Mouse (Mus musculus) right cerebral cortex, postnatal 14 days (tissue): ENCODE data around the gene Cfap99.

Source experiments
- DNase-seq: peaks from one replicate; pipeline ENCODE4 v3.0.0; 2022

Cfap99 gene

DNA sequence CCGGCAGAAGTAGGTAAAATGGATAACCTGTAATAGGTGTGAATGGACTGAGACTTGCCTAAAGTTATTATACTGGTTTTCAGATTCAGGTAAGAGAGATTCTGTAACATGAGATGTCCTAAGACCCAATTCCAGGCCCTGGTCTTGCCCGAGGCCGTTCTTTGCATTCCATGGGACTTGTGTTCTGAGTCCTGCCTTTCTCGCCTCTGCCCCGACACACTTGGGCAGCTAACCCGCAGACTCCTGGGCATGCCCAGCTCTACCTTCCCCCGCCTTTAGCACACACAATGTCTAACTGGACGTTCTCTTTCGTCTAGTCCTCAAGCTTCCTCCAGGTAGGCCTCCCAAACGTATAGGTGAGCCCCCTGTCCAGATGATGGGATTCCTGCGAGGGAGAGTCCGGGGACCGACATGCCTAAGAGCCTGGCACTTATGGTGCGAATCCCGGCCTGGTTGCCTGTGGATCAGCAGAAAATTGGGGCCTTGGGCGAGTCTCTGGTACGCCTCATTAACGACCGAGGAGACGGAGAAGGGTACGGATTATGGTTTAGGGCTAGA lies 47.2 kb downstream of the Cfap99 start:
- DNase-seq = no peak

DNA sequence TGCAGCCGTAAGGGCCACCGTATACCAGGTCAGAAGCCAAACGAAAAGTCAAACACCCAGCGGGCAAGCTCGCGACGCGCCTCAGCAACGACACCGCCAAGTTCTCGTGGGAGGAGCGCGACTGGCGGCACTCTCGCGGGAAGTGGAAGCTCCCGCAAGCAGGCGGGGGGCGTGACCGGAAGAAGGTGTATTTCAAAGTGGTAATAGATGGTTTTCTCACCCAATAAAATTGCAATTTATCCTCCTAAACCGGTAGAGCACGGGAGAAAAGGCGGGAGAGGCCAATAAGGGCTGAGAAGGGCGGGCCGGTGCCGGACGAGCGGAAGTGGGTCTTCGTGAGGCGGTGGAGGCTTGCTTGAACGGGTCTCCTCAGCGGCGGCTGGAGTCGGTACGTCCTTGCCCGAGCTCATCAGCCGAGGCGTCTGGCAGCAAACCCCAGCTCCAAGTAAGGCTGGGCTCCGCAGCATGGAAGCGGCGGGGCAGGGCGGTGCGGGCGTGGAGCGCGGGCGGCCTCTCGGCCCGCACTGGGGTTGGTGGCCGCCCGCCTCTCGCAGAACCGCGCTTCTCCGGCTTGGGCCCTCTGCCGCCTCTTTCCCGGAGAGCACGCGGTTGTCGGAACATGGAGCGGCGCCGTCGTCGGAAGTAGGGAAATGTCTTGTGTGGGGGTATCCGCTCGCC lies 47.8 kb downstream of the Cfap99 start, which contains the start of gene Rnf4:
Gene Rnf4, plus strand, starts transcription at position 193 of the 678 bp plus-strand sequence.
- peak; percentile 98 for DNase-seq

DNA sequence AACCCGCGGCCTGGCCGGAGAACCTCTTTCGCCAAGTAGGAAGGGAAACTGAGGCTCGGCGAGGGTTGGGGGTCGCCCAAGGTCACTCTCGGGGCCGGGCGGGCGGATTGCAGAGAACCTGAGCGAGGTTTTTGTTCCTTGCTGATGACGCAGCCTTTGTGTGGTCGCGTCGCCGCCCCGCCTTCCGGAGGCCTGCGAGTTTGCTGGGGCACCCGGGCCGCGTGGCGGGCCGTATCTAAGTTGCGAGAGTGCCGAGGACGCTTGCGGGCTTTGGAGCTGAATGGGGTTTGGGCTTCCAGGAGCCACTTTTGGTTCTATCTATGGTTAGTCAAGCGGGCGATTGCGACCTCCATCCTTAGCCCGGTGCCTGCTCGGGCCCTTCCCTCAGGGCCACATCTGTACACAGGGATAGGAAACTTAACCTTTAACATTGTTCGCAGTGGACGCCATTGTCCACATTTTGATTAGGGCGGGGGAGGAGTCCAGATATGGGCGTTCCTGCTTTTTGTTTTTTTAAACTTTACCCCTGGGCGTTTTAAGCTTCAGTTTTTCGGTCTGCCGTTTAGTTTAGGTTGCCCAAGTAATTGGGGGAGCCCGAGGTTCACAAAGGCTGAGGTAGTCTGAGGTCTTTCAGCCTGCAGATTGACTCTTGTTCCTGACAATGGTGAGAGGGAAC lies 48.5 kb downstream of the Cfap99 start:
- DNase-seq = peak; percentile 46

DNA sequence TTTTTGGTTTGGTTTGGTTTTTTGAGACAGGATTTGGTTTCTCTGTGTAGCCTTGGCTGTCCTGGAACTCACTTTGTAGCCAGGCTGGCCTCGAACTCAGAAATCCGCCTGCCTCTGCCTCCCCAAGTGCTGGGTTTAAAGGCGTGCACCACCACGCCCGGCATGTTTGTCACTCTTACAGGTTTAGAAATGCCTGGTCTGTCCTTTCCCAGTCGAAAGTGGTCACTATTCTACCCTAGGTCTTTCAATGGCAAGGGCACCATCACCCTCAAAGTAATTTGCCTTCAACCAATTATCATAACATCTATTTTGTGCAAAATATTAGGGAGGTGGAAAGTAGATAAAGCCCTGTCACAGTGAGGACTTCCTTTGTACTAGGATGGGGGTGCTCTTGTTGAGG lies 51.8 kb downstream of the Cfap99 start:
- no peak for DNase-seq

DNA sequence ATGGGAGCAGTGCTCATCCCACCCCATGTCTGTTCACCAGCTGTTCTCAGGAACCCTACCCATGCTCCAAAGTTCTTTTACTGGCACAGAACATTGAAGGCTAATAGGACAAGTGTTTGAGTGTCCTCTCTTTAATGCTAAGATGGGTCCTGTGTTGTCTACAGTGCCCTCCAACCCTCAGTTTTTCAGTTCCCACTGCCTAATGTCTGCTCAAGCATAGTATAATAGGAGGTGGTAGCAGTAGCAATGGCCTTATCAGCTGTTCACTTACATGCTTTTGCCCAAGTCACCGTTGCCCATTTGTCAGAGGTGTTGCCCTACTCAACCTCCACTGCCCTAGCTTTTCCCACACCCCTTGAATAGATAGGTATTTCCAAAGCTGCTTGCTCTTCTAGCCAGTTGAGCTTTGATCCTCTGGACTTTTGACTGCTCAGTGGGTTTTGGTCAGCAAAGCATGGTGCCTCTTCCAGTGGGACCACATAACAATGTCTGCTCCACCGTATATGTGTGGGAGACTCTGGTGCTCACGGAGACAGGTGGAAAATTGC lies 63.8 kb downstream of the Cfap99 start:
- no peak for DNase-seq

DNA sequence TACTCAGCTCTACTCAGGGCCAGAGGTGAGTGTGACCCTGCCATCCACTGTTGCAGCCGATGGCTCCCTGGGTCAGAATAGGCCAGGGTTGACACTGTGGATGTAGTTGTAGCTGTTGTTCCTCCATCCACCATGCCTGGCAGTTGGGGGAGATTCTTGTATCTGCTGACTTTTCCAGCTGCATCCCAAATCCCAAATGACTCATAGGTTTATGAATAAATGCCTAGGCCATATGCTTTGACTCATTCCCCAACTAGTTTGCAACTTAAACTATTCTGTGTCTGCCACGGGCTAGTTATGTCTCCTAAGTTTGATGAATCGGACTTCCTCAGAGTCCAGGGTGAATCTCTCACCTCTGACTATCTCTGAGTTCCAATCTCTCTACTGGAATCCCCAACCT lies 71.9 kb downstream of the Cfap99 start:
- no peak for DNase-seq

DNA sequence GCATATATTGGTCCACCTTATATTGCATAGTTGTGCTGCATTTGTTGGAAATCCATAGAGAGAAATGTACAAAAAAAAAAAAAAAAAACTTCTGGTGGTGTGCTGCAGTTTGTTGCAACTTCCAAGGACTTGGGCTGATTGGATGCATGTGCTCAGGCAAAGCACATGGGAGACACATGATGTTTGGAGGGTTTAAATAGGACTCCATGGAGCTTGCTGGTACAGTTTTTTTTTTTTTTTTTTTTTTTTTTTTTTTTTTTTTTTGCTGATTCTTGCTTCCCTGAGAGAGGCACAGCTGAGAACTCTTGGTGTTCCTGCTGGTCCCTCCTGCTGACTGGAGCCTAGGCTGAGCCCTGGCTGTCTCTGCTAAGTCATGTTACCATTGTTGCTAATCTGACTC lies 74.7 kb downstream of the Cfap99 start:
- DNase-seq = no peak

DNA sequence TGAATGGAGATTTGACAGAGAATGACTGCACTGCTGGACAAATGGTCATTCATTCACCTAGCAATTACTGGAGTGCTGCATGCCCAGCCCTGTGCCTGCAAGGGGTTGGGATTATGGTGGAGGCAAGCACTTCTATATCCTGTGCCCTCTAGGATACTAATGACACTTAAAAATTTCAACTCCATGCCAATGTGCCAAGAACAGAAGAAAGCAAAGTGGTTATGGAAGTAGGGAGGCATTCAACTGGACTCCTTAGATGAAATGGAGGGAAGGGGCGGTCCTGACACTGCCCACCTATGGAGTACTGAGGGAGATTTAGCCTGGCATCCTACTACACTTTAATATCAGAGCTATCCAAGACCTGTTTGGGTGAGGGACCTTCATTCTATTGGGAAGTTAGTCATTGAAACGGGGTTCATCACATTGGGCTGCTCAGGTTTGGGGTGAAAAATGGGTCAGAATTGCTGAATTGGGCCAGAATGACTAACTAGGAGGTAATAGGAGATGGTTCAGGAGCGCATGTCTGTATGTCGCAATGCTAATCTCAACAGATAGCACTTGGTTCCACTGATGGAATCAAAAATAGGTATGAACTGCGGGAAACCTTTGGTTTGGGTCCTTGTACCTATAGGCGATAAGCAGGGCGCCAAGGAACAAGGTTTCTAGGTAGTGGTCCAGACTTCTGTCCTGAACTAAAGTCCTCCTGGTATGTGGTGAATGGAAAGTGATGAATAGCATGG lies 80.3 kb downstream of the Cfap99 start:
- DNase-seq = no peak

DNA sequence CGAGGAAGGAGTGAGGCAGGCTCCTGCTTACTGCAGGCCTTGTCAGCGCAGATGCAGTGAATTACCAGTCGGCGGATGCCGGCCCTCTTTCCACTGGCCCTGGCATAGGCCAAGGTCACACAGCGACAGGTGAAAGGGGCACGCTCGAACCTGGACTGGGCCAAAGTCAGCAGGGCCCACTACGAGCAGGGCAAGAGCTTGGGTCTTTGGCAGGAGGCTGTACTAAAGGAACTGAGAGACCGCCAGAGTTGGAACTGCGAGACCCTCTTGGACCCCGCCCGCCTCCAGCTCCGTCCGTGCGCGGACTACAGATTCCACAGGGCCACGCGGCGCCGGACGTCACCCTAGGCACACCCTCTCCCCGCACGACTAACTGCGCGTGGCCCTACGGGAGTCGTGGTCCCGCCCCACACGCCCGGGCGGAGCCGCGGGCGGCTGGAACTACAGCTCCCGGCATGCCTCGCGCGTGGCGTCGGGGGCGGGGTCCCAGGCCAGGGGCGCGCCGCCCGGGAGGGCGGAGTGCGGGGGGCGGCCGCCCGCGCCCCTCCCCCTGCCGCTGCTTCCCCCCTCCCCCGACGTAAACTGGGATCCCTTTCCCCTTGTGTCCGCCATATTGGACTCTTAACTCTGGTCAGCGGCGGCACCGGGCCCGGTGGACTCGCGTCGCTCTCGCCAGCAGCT lies 81.1 kb downstream of the Cfap99 start, which contains the start of gene Fam193a:
Gene Fam193a, plus strand, starts transcription at position 593 of the 681 bp plus-strand sequence.
- DNase-seq = peak; percentile 97

DNA sequence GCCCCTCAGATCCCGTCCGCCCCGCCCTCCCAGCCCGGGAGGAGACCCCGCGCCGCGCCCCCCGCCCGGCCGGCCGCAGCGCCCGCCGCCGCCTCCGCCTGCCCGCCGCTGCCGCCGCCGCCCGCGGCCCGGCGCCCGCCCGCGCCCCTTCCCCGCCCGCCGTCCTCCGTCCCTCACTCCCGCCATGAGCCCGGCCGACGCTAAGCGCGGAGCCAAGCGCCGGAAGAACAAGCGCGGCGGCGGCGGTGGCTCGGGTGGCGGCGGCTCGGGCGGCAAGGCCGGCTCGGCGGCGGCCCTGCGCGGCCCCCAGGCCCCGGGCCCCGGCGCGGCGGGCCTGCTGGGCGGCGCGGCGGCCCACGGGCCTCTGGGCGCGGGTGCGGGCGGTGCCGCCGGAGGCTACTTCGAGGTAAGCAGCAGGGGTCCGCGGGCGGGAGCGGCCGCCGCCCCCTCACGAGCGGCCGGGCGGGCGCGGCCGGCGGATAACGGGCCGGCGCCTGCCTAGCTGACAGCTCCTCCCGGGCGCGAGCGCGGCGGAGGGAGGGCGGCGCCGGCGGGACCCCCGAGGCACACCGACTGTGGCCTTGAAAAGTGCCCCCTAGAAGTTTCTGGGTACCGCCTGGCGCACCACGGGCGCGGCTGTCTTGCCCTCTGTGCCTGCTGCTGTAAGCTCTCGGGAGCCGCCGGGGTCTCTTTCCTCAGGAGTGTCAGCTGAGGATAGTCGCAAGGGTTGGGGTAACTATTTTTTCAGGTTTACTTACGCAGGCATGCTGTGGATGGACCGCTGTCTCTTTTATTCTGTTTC lies 81.8 kb downstream of the Cfap99 start:
- DNase-seq = peak; percentile 43

DNA sequence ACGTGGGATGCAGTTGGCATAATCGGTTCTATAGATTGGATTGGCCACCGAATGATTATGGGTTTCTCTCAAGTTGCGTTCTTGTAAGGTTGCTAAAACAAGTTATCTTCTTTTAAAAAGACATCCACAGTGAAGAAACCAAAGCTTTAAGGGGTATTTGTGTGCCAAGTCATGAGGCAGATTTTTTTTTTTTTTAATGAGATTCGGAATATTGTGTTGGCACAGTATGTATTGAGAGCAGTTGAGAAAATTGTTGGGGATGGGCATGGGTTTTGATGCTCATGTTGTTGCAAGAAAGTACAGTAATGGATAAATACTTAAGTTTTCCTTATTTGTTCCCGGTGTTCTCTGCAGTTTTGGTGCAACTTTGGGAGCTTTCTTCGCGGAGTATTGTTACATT lies 82.4 kb downstream of the Cfap99 start:
- no peak for DNase-seq

DNA sequence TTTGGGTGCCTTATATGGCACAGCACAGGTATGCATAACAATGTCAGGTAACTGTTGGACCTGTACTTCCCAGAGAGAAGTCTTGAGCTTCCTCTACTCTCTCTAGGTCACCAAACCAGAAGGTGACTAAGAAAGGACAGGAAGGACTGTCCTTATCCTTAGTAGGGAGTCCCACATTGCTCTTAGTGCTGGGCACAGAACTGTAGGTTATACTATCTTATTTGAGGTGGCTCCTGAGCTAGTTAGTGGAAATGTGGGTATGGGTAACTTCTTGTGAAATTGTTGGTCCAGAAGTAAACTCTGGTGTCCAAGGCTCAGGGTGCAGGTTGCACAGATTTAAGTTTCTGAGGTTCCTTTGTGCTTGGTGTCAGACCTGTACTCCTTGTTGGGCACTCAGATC lies 83.7 kb downstream of the Cfap99 start:
- DNase-seq = no peak

DNA sequence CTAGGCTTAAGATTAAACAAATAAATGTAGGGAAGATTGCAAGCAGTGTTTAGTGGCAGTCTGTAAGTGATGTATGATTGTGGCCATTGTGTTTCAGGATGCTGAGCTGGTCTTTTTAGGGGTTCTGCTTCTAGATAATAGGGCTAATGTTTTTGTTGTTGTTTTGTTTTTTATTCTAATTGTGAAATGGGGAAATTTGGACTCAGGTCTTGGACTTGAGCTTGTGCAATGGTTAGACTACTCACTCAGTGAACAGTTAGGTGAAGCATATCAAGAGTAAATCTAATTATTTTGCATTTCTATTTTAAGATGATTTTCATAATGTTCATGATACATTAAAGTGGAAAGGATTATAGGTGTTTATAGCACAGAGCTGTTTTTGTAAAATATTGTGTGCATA lies 84.1 kb downstream of the Cfap99 start:
- no peak for DNase-seq
